ENCODE assay signal across 10 mouse cellular contexts in the genomic region with DNA sequence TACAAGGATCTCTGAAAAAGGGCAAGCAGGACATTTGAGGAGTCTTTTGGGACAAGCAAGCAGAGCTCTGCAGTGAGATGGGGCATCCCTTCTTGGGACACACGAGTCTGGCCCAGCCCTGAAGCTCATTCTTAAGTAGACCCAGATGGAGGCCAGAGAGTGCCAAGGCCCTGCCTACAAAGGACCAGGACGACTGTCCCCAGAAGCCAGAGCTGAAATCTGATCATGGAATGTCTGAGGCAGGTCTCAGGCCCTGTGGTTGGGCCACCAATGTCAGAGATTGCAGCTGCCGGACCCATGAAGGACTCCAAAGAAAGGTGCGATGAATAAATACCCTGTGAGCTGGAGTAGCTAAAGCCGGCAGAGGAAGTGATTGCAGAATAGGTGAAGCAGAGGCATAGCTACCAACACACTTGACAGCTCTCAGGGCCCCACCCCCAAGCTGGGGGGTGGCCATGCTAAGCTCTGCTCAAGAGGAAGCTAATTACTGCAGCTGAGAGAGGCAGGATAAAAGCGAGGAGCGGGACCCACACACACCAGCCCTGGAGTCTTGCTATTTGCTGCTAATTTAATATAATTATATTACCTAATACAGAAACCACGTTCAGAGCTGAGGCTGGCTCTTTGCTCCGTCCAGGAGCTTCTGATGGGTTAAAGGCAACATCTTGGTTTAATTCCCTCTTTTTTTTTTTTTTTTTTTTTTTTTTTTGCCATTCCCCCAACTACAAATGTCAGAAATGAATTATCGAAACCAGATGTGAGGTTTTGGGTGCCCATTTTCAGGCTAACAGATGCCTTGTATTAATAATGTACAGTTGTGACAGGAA. TPM values are rescaled to one million over a fixed set of nuclear protein-coding genes. Genes with fewer than 3 reads are reported as not detected.
DNase-seq lines count a peak whose midpoint lies in the region; ATAC-seq and TF ChIP-seq lines count a peak whose summit lies in the region.
"Had no signal": no experiment of that assay in that cellular context is flagged by ENCODE, and none has a peak within 500 bp of the region (broad histone marks: within the 10 kb centered on the region; RNA-seq: fewer than 3 reads in every experiment).

No protein-coding gene starts in this region.

- no peak for TF ChIP-seq POLR2A in kidney, adult 2 months (IDR thresholded peaks at IDR 0.05; ENCODE audit: low read depth, low read length)

- no peak overlapping the region for H3K9ac ChIP-seq in midbrain, embryonic 15.5 days
- H3K9ac ChIP-seq: hindbrain, embryonic 15.5 days had no signal

- TF ChIP-seq CTCF in kidney, adult 2 months (conservative IDR thresholded peaks at IDR 0.05; ENCODE audit: insufficient read depth, insufficient read length, low read depth, low read length) = no peak

- no peaks in the 10 kb centered on the region for H3K36me3 ChIP-seq in kidney, adult 2 months (ENCODE audit: control insufficient read depth, insufficient read depth, low read length)
- no peaks in the 10 kb centered on the region for H3K36me3 ChIP-seq in midbrain, embryonic 15.5 days (replicated peaks)
- H3K36me3 ChIP-seq: hindbrain, embryonic 15.5 days had no signal

- no peaks in the 10 kb centered on the region for H3K4me1 ChIP-seq in kidney, adult 2 months (ENCODE audit: control insufficient read depth, insufficient read depth, low read length)
- H3K4me1 ChIP-seq in midbrain, embryonic 15.5 days = peaks cover 19% of the 10 kb centered on the region

- DNase-seq in kidney, adult 2 months = no peak
- no peak for DNase-seq in kidney, adult 8-10 months
- DNase-seq in gastrocnemius, postnatal 25 days = peak; percentile 62
- no peak for DNase-seq in adrenal gland, postnatal 36 days
- no peak for DNase-seq in ovary, adult 18-20 months (ENCODE audit: low spot score)
- no peak for DNase-seq in urinary bladder, postnatal 14 days (ENCODE audit: low spot score)

- H3K4me2 ChIP-seq in midbrain, embryonic 15.5 days = no peak overlapping the region
- H3K4me2 ChIP-seq: hindbrain, embryonic 15.5 days had no signal

- 68% methylated on average over 10 of the region's 10 CpGs for WGBS in kidney, adult 2 months
- WGBS in midbrain, embryonic 15.5 days = 30% methylated on average over 10 of the region's 10 CpGs

- H3K27me3 ChIP-seq in kidney, adult 2 months (replicated peaks; ENCODE audit: control insufficient read depth, insufficient read depth, low read length) = no peaks in the 10 kb centered on the region
- no peaks in the 10 kb centered on the region for H3K27me3 ChIP-seq in midbrain, embryonic 15.5 days (replicated peaks)
- H3K27me3 ChIP-seq: hindbrain, embryonic 15.5 days; Patski had no signal

- H3K27ac ChIP-seq in kidney, adult 2 months (ENCODE audit: insufficient read depth, low read depth, low read length) = peak overlapping the region; percentile 29; the same call in 1 of the 2 replicates
- no peak overlapping the region for H3K27ac ChIP-seq in midbrain, embryonic 15.5 days
- H3K27ac ChIP-seq: hindbrain, embryonic 15.5 days had no signal

- no peak overlapping the region for H3K4me3 ChIP-seq in kidney, adult 2 months (ENCODE audit: insufficient read depth, low read depth, low read length)
- no peak overlapping the region for H3K4me3 ChIP-seq in midbrain, embryonic 15.5 days
- H3K4me3 ChIP-seq: hindbrain, embryonic 15.5 days had no signal

- no peaks in the 10 kb centered on the region for H3K9me3 ChIP-seq in midbrain, embryonic 15.5 days
- H3K9me3 ChIP-seq: hindbrain, embryonic 15.5 days had no signal

- 0 out of 2 replicates have a peak, but pooled peaks have one; percentile 43 for ATAC-seq in common myeloid progenitor, adult 5-6 weeks (replicated peaks; ENCODE audit: low read depth, poor library complexity, severe bottlenecking)
- 0 out of 2 replicates have a peak, but pooled peaks have one; percentile 56 for ATAC-seq in midbrain, embryonic 15.5 days (replicated peaks)
- ATAC-seq: Patski had no signal

RNA-seq across cellular contexts. Expression of a gene that starts 28.4 kb away (rescaled TPM):
- polyA plus RNA-seq in kidney, adult 2 months (2012; rRNA removed) = 4.9 and 7.0 TPM in 2 replicates
- total RNA-seq in common myeloid progenitor, adult 5-6 weeks (2017) = 3.4 and 7.1 TPM in 2 replicates
- under 1 TPM; 0.72 TPM for total RNA-seq in gastrocnemius, postnatal 25 days (2021)
- polyA plus RNA-seq in midbrain, embryonic 15.5 days (2015; fragmentation: Nextera tagmentation; extraction: Ambion mirVana) = 3.4 and 3.9 TPM in 2 replicates
- 1 to 10 TPM; 2.9 to 8.5 TPM for total RNA-seq in adrenal gland, postnatal 36 days (2021)

RNA-seq across cellular contexts. Expression of a gene that starts 56.2 kb away (rescaled TPM):
- polyA plus RNA-seq in kidney, adult 2 months (2012; rRNA removed) = 1.6 and 2.6 TPM in 2 replicates
- total RNA-seq in common myeloid progenitor, adult 5-6 weeks (2017) = not detected in 2 replicates
- 1 to 10 TPM; 3.4 to 3.7 TPM for total RNA-seq in gastrocnemius, postnatal 25 days (2021)
- polyA plus RNA-seq in midbrain, embryonic 15.5 days (2015; fragmentation: Nextera tagmentation; extraction: Ambion mirVana) = 30.4 and 30.7 TPM in 2 replicates
- total RNA-seq in adrenal gland, postnatal 36 days (2021) = 1 to 10 TPM; 2.8 to 9.5 TPM
